In genomic region chr11:103656520-103656919, GRCm38 (mm10) we compare ENCODE assay signal across 9 mouse cellular contexts. TPM values are rescaled to one million over a fixed set of nuclear protein-coding genes. Genes with fewer than 3 reads are reported as not detected.
A peak's percentile ranks its signal among the peaks of the same experiment; 100 is the strongest.
DNase-seq lines count a peak whose midpoint lies in the region; ATAC-seq and TF ChIP-seq lines count a peak whose summit lies in the region.
"Had no signal": no experiment of that assay in that cellular context is flagged by ENCODE, and none has a peak within 500 bp of the region (broad histone marks: within the 10 kb centered on the region; RNA-seq: fewer than 3 reads in every experiment).

No protein-coding gene starts in this region.

- no peaks in the 10 kb centered on the region for H3K9me3 ChIP-seq in heart, embryonic 10.5 days
- no peaks in the 10 kb centered on the region for H3K9me3 ChIP-seq in ES-Bruce4 (replicated peaks; ENCODE audit: control insufficient read depth, insufficient read depth, low read length, poor library complexity, severe bottlenecking)
- H3K9me3 ChIP-seq in embryonic facial prominence, embryonic 14.5 days (ENCODE audit: control insufficient read depth, low read length): no peaks in the 10 kb centered on the region
- H3K9me3 ChIP-seq in midbrain, embryonic 14.5 days (ENCODE audit: control insufficient read depth, low read length): no peaks in the 10 kb centered on the region
- H3K9me3 ChIP-seq in forebrain, embryonic 16.5 days (ENCODE audit: control insufficient read depth, low read length): no peaks in the 10 kb centered on the region
- H3K9me3 ChIP-seq: neural tube, embryonic 12.5 days had no signal

- no peak for TF ChIP-seq POLR2A in ES-Bruce4 (IDR thresholded peaks at IDR 0.05; ENCODE audit: insufficient read depth, low read length)

- no peak overlapping the region for H3K4me3 ChIP-seq in heart, embryonic 10.5 days
- H3K4me3 ChIP-seq in ES-Bruce4 (ENCODE audit: low read depth, low read length): no peak overlapping the region
- H3K4me3 ChIP-seq in embryonic facial prominence, embryonic 14.5 days (ENCODE audit: low read depth, low read length): no peak overlapping the region
- no peak overlapping the region for H3K4me3 ChIP-seq in midbrain, embryonic 14.5 days (replicated peaks; ENCODE audit: low read depth, low read length)
- no peak overlapping the region for H3K4me3 ChIP-seq in forebrain, embryonic 16.5 days (replicated peaks; ENCODE audit: low read length)
- H3K4me3 ChIP-seq: neural tube, embryonic 12.5 days had no signal

- intact Hi-C loops in heart, postnatal 25 days (cut with DNase I): no loop called here

- no peak overlapping the region for H3K9ac ChIP-seq in ES-Bruce4 (ENCODE audit: low read depth, poor library complexity, severe bottlenecking)
- no peak overlapping the region for H3K9ac ChIP-seq in embryonic facial prominence, embryonic 14.5 days (ENCODE audit: low read depth, low read length)
- H3K9ac ChIP-seq in midbrain, embryonic 14.5 days (replicated peaks; ENCODE audit: low read length): no peak overlapping the region
- H3K9ac ChIP-seq in forebrain, embryonic 16.5 days (replicated peaks; ENCODE audit: low read depth, low read length): no peak overlapping the region
- H3K9ac ChIP-seq: neural tube, embryonic 12.5 days had no signal

- WGBS in heart, embryonic 10.5 days: 6% methylated on average over 3 of the region's 3 CpGs
- 4% methylated on average over 3 of the region's 3 CpGs for WGBS in embryonic facial prominence, embryonic 14.5 days
- 13% methylated on average over 3 of the region's 3 CpGs for WGBS in midbrain, embryonic 14.5 days
- WGBS in forebrain, embryonic 16.5 days: 8% methylated on average over 3 of the region's 3 CpGs

- TF ChIP-seq CTCF in ES-Bruce4 (IDR thresholded peaks at IDR 0.05; ENCODE audit: low read depth, low read length): peak; percentile 1

- no peaks in the 10 kb centered on the region for H3K4me1 ChIP-seq in heart, embryonic 10.5 days
- no peaks in the 10 kb centered on the region for H3K4me1 ChIP-seq in ES-Bruce4 (ENCODE audit: control insufficient read depth, insufficient read depth, low read length)
- no peaks in the 10 kb centered on the region for H3K4me1 ChIP-seq in embryonic facial prominence, embryonic 14.5 days (ENCODE audit: control insufficient read depth, insufficient read depth, low read length)
- H3K4me1 ChIP-seq in midbrain, embryonic 14.5 days (ENCODE audit: control insufficient read depth, insufficient read depth, low read length): no peaks in the 10 kb centered on the region
- peaks cover 12% of the 10 kb centered on the region for H3K4me1 ChIP-seq in forebrain, embryonic 16.5 days (replicated peaks; ENCODE audit: control insufficient read depth, insufficient read depth, low read length)
- H3K4me1 ChIP-seq: neural tube, embryonic 12.5 days had no signal

- peaks cover 44% of the 10 kb centered on the region for H3K27me3 ChIP-seq in heart, embryonic 10.5 days (ENCODE audit: insufficient read depth, poor library complexity, severe bottlenecking)
- no peaks in the 10 kb centered on the region; the same call in none of the 2 replicates for H3K27me3 ChIP-seq in ES-Bruce4 (ENCODE audit: control insufficient read depth, insufficient read depth, low read length, poor library complexity, severe bottlenecking)
- H3K27me3 ChIP-seq in embryonic facial prominence, embryonic 14.5 days (replicated peaks; ENCODE audit: control insufficient read depth, insufficient read depth, low read length): peaks cover 49% of the 10 kb centered on the region
- H3K27me3 ChIP-seq in midbrain, embryonic 14.5 days (ENCODE audit: control insufficient read depth, insufficient read depth, low read length): peaks cover 18% of the 10 kb centered on the region
- H3K27me3 ChIP-seq in forebrain, embryonic 16.5 days (replicated peaks; ENCODE audit: control insufficient read depth, insufficient read depth, low read length): peaks cover 31% of the 10 kb centered on the region

- ATAC-seq in embryonic facial prominence, embryonic 14.5 days (ENCODE audit: low read depth): no peak
- no peak for ATAC-seq in midbrain, embryonic 14.5 days (ENCODE audit: low FRiP score, low TSS enrichment)
- no peak for ATAC-seq in cerebellum, adult (ENCODE audit: insufficient number of reproducible peaks, low FRiP score, low TSS enrichment)
- no peak for ATAC-seq in forebrain, embryonic 16.5 days

- H3K27ac ChIP-seq in heart, embryonic 10.5 days: no peak overlapping the region
- no peak overlapping the region for H3K27ac ChIP-seq in ES-Bruce4 (ENCODE audit: insufficient read depth, low read length)
- H3K27ac ChIP-seq in embryonic facial prominence, embryonic 14.5 days (replicated peaks; ENCODE audit: low read depth, low read length): no peak overlapping the region
- no peak overlapping the region for H3K27ac ChIP-seq in midbrain, embryonic 14.5 days (replicated peaks; ENCODE audit: low read depth, low read length)
- H3K27ac ChIP-seq in forebrain, embryonic 16.5 days (ENCODE audit: low read length): no peak overlapping the region
- H3K27ac ChIP-seq: neural tube, embryonic 12.5 days had no signal

- TF ChIP-seq EP300 in ES-Bruce4 (IDR thresholded peaks at IDR 0.05; ENCODE audit: insufficient read depth, low read depth, low read length): no peak

- H3K36me3 ChIP-seq in heart, embryonic 10.5 days: no peaks in the 10 kb centered on the region
- H3K36me3 ChIP-seq in ES-Bruce4 (ENCODE audit: control insufficient read depth, insufficient read depth, low read length, poor library complexity, severe bottlenecking): no peaks in the 10 kb centered on the region
- H3K36me3 ChIP-seq in embryonic facial prominence, embryonic 14.5 days (ENCODE audit: control insufficient read depth, insufficient read depth, low read length): no peaks in the 10 kb centered on the region
- H3K36me3 ChIP-seq in midbrain, embryonic 14.5 days (ENCODE audit: control insufficient read depth, insufficient read depth, low read length): no peaks in the 10 kb centered on the region
- H3K36me3 ChIP-seq in forebrain, embryonic 16.5 days (ENCODE audit: control insufficient read depth, insufficient read depth): no peaks in the 10 kb centered on the region
- H3K36me3 ChIP-seq: neural tube, embryonic 12.5 days had no signal

- DNase-seq in heart, embryonic 10.5 days (ENCODE audit: low spot score): peak; percentile 84
- no peak for DNase-seq in heart, postnatal 25 days (ENCODE audit: low spot score)
- peak; percentile 83 for DNase-seq in embryonic facial prominence, embryonic 14.5 days (ENCODE audit: low spot score)
- peak; percentile 51 for DNase-seq in midbrain, embryonic 14.5 days
- no peak for DNase-seq in urinary bladder, postnatal 4 days (ENCODE audit: low spot score in 2 of 2)

- H3K4me2 ChIP-seq in embryonic facial prominence, embryonic 14.5 days (ENCODE audit: low read depth, low read length): no peak overlapping the region
- H3K4me2 ChIP-seq in midbrain, embryonic 14.5 days (ENCODE audit: low read length): no peak overlapping the region
- no peak overlapping the region for H3K4me2 ChIP-seq in forebrain, embryonic 16.5 days (ENCODE audit: low read length)
- H3K4me2 ChIP-seq: neural tube, embryonic 12.5 days had no signal

RNA-seq across cellular contexts. Expression of gene Rprml, which starts 7.2 kb away (rescaled TPM):
- 0.48 TPM in 1 of 2 replicates, not detected in the other for polyA plus RNA-seq in heart, embryonic 10.5 days (2016; fragmentation: Nextera tagmentation; extraction: Ambion mirVana)
- not detected for total RNA-seq in heart, postnatal 25 days (2021)
- polyA plus RNA-seq in ES-Bruce4 (2011; ENCODE audit: insufficient read depth, insufficient read length, low read depth, missing spikeins): not detected in 2 replicates
- polyA plus RNA-seq in embryonic facial prominence, embryonic 14.5 days (2014; fragmentation: Nextera tagmentation; extraction: Ambion mirVana): not detected in 2 replicates
- polyA plus RNA-seq in midbrain, embryonic 14.5 days (2014; fragmentation: Nextera tagmentation; extraction: Ambion mirVana): 0.71 and 0.88 TPM in 2 replicates
- 10.3 and 16.3 TPM in 2 replicates for polyA plus RNA-seq in forebrain, embryonic 16.5 days (2015; fragmentation: Nextera tagmentation; extraction: Ambion mirVana)
- polyA plus RNA-seq: neural tube, embryonic 12.5 days had no signal

RNA-seq across cellular contexts. Expression of gene Lyzl6, which starts 17.8 kb away (rescaled TPM):
- polyA plus RNA-seq in heart, embryonic 10.5 days (2016; fragmentation: Nextera tagmentation; extraction: Ambion mirVana): not detected in 2 replicates
- total RNA-seq in heart, postnatal 25 days (2021): not detected
- not detected in 2 replicates for polyA plus RNA-seq in ES-Bruce4 (2011; ENCODE audit: insufficient read depth, insufficient read length, low read depth, missing spikeins)
- polyA plus RNA-seq in embryonic facial prominence, embryonic 14.5 days (2014; fragmentation: Nextera tagmentation; extraction: Ambion mirVana): not detected in 2 replicates
- not detected in 2 replicates for polyA plus RNA-seq in midbrain, embryonic 14.5 days (2014; fragmentation: Nextera tagmentation; extraction: Ambion mirVana)
- polyA plus RNA-seq in forebrain, embryonic 16.5 days (2015; fragmentation: Nextera tagmentation; extraction: Ambion mirVana): not detected in 2 replicates
- polyA plus RNA-seq: neural tube, embryonic 12.5 days had no signal

RNA-seq across cellular contexts. Expression of gene Gm884, which starts 35.6 kb away (rescaled TPM):
- polyA plus RNA-seq in heart, embryonic 10.5 days (2016; fragmentation: Nextera tagmentation; extraction: Ambion mirVana): not detected in 2 replicates
- total RNA-seq in heart, postnatal 25 days (2021): not detected
- polyA plus RNA-seq in ES-Bruce4 (2011; ENCODE audit: insufficient read depth, insufficient read length, low read depth, missing spikeins): not detected in 2 replicates
- polyA plus RNA-seq in embryonic facial prominence, embryonic 14.5 days (2014; fragmentation: Nextera tagmentation; extraction: Ambion mirVana): not detected in 2 replicates
- not detected in 2 replicates for polyA plus RNA-seq in midbrain, embryonic 14.5 days (2014; fragmentation: Nextera tagmentation; extraction: Ambion mirVana)
- not detected in 2 replicates for polyA plus RNA-seq in forebrain, embryonic 16.5 days (2015; fragmentation: Nextera tagmentation; extraction: Ambion mirVana)
- polyA plus RNA-seq: neural tube, embryonic 12.5 days had no signal

RNA-seq across cellular contexts. Expression of gene Gosr2, which starts 41.2 kb away (rescaled TPM):
- 80.1 and 86.4 TPM in 2 replicates for polyA plus RNA-seq in heart, embryonic 10.5 days (2016; fragmentation: Nextera tagmentation; extraction: Ambion mirVana)
- total RNA-seq in heart, postnatal 25 days (2021): 10 to 100 TPM; 39.2 to 39.3 TPM
- polyA plus RNA-seq in ES-Bruce4 (2011; ENCODE audit: insufficient read depth, insufficient read length, low read depth, missing spikeins): 38.5 and 41.8 TPM in 2 replicates
- 93.7 and 106 TPM in 2 replicates for polyA plus RNA-seq in embryonic facial prominence, embryonic 14.5 days (2014; fragmentation: Nextera tagmentation; extraction: Ambion mirVana)
- 62.1 and 96.4 TPM in 2 replicates for polyA plus RNA-seq in midbrain, embryonic 14.5 days (2014; fragmentation: Nextera tagmentation; extraction: Ambion mirVana)
- polyA plus RNA-seq in forebrain, embryonic 16.5 days (2015; fragmentation: Nextera tagmentation; extraction: Ambion mirVana): 107 and 113 TPM in 2 replicates

Comparison
In these comparisons a context has a peak if more than half of its experiments do, and no peak if none do; other contexts are left out.
1. DNase-seq: peak in heart, embryonic 10.5 days (single experiment), embryonic facial prominence, embryonic 14.5 days (single experiment) and midbrain, embryonic 14.5 days (single experiment); none in heart, postnatal 25 days (single experiment) and urinary bladder, postnatal 4 days (0 of 2).